Mouse (Mus musculus) erythroid progenitor cell, adult 5-6 weeks (primary cell): Measurements from ENCODE around the gene Hs3st5. TPM values are rescaled to one million over a fixed set of nuclear protein-coding genes. Genes with fewer than 3 reads are reported as not detected.
"Not testable (repeated sequence)": the region's sequence is repeated elsewhere in the genome, so short reads cannot be mapped to it uniquely, and the experiment has no call there.

Experiments
- ATAC-seq: replicated peaks from 2 replicates; pipeline ENCODE4 v1.8.0; 2016; ENCODE audit warnings: moderate number of reproducible peaks, mild to moderate bottlenecking, moderate TSS enrichment, inconsistent platforms; ENCODE audit not compliant: poor library complexity, low FRiP score, severe bottlenecking
- total RNA-seq, 2 experiments: library from RNA; stranded (forward) in 1 of 2; stranded (reverse) in 1 of 2; fragments of 150-400 nt in 1 of 2; fragments of 186-747, 209-891 nt in 1 of 2; gene quantifications; 2 replicates each; pipeline versions ENCODE4 v1.2.3 to v1.2.4; 2015 to 2017; ENCODE audit warnings: low replicate concordance in 2 of 2

Hs3st5 gene
- total RNA-seq, 2 experiments from 2014 or later: not detected

DNA sequence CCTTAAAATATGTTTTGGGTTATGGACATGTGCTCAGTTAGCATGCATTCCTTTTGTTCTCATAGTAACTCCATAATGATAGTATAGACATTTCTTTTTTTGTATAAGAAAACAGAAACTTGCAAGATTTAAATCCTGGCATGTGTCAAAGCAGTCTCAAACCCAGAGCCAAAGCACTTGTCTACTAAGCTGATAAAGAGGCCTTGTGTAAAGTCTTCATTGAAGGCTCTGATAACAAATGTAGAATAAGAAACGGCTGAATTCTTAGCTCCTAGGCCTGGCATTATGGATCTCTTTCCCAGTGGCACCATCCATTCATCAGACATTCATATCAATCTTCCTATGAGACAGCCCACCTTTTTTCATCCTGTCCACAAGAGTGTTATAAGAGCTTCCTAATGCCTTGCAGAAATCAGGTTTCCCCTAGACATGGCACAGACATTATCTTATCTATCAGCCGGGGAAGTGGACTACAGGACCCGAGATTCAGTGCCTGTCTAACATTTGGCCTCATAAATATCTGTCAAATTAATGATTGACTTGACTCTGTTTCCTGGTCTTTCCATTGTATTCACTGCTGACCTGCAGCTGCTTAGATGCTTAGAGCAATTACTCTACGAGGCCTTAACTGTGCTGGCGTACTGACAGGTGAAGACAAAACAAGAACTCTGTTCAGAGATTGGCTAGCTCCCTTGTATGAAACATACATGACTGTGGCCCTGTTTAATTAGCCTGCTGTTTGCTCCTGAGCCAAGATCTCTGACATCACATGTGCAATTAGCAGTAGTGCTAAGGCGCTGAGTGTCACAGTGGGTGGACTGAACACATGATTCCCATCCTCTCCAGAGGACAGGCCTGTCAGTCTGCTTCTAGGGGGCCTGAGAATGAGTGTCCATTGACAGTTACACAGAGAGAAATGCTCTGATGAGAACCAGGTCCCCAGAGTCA lies 48.6 kb downstream of the Hs3st5 start:
- ATAC-seq: no peak

DNA sequence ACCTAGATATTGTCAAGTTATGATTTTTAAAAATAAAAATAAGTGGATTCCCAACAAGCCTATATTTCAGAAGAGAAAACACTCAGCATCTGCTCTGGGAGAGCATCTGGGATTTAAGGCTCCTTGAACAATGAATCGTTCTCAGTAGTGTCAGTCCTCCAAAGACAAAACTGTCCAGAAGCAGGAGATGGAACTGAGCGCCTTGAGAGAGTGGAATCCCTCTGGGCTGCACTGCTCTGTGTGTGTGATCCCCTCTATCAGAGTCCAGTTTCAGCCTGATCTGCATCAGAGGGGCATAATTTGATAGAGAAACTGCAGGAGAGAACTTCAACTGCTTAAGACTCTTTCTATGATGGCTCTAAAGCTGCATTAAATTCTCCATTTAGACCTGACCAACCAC lies 49.5 kb downstream of the Hs3st5 start:
- ATAC-seq: no peak

- no peak for ATAC-seq
Measured at GRCm38 (mm10) chr10:36557673-36558072, 51.1 kb downstream of the Hs3st5 start.

- ATAC-seq: no peak
Measured at GRCm38 (mm10) chr10:36558736-36559135, 52.1 kb downstream of the Hs3st5 start.

DNA sequence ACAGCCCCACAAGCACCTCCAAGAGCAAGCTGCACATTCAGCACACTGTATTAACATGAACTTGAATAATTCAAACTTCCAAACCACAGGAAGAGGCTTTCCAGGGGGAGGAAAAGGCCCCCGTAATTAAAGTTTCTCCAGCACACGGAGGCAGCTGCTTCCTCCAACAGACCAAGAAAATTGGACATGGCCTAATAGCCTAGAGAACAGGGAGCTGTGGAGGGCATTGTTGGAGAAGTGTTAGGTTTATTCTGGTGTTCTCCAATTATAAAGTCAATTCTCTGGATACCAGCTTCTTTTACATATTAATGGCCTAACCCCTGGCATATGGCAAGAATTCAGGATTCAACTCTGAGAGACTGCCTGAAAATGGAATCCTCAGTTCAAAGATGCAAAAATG lies 60.6 kb downstream of the Hs3st5 start:
- ATAC-seq: no peak

DNA sequence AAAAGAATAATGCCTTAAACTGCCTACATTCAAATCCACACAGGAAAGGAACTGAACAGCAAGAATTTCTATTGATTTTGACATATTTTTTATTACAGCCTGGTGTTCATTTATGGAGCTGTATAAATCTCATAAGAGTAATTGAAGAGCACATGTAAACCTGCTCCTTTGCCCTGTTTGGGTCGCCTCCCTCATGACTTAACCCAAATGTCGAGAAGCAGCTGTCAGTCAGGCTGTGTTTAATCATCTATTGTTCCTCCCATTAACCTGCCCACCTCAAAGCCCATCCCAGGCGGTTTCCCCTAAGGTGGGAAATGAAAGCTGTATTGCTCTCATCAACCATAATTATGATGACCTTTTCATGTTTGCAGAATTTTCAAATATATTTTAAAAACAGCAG lies 65.9 kb downstream of the Hs3st5 start:
- no peak for ATAC-seq

- ATAC-seq: no peak
Measured at GRCm38 (mm10) chr10:36578375-36579145, 71.9 kb downstream of the Hs3st5 start.

GRCm38 (mm10) chr10:36610400-36610799 lies 103.8 kb downstream of the Hs3st5 start:
- no peak for ATAC-seq

DNA sequence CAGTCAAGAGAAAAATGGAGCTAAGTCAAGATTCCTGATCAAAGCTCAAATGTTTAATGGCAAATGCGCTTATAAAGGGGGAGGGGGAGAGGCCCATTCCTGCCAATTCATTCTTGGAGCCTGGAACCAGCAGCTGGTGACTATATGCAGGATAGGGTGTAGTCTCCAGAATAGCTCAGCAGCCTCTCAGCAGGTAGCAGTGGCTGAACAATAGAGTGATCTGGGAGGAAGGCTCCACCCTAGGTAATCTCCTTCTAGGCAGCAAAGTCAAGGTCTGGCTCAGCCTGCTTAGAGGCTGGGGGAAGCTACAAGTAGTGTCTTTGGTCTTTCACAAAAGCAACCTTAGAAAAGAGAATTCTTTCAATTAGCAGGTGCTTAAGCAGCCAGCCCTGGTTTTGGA lies 104.8 kb downstream of the Hs3st5 start:
- not testable (repeated sequence) for ATAC-seq

GRCm38 (mm10) chr10:36623037-36623436 lies 116.4 kb downstream of the Hs3st5 start:
- no peak for ATAC-seq

DNA sequence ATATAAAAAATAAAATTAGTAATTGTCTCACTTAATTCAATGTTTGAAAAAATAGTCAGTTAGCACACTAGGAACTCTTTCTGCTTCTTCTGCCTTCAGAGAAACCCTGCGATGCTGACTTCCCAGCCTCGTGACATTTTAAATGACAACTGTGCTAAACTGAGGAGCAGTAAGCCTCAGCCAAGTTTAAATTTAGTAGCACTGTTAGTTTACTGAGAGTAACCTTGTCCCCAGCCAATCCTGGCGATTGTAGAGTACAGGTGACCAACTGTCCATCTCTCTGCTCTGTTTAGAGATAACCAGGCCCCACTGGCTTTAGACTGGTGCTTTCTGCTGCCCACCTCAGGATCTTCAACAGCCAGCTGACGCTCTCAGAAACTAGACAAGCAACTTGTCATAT lies 121.3 kb downstream of the Hs3st5 start:
- ATAC-seq: no peak

DNA sequence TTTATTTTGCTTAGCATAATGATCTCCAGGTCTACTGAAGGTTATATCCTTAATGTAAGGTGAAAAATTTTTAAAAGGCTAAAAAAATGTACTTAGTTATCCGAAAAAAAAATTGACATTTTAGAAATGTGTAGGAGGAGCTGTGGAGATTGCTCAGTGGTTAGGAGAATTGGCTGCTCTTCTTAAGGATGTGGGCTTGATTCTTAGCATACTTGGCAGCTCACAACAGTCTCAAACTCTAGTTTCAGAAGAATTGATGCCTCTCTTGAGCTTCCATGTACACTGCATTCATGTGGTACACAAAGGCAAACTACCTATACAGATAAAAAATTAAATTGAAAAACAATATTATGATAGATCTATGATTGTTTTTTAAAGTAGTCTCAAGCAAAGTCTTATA lies 125.1 kb downstream of the Hs3st5 start:
- ATAC-seq: no peak

DNA sequence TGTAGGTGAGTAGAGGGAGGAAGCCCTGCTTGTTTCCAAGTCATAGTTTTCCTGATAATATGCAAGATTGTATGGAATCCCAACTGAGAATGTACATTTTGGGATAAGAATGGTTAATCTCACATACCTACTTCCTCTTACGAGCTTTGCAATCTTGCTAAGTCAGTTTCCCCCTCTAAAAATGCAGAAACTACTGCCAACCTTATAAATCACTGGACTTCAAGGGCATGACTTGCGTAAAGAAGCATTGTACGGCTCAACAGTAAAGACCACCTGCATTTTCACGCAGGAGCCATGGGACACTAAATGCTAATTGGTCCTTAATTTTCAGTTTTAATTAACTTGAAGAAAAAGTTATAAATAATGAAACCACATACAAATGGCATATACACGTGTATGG lies 144.0 kb downstream of the Hs3st5 start:
- ATAC-seq: no peak

DNA sequence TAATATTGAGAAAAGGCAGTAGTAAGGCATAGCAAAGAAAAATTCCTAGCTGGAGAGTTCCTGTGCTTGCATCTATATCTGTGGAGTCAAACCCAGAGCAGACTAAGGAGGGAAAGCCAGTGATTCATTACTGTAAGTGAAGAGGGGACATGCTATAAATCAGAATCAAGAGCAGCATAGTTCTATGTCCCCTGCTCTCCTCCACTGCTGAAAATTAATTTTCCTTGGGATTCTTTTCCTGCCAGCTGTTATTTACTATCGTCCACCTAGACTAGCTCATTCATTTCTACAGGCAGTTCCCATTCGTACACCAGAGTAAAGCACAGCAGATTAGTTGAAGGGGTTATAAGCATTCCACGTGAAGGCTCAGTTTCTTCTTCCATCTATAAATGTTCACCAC lies 207.4 kb downstream of the Hs3st5 start:
- no peak for ATAC-seq

DNA sequence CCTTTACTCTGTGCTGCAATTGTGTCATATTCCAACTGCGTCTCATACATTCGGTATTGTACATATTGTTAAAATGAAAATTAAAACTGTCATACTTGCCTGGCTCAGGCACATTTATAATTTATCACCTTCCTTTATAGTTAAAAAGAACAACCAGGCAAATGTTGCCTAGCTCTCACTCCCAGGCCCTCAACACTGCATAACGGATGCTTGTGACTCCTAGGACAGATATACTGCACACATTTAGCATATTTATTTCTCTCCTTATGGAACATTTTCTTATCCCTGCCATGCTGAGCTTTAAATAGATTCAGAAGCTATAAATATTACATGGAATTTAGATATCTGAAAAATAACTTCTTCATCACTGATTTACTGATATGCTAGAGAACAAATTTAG lies 219.6 kb downstream of the Hs3st5 start:
- ATAC-seq: no peak

- ATAC-seq: no peak
Measured at GRCm38 (mm10) chr10:36729361-36730098, 222.9 kb downstream of the Hs3st5 start.

DNA sequence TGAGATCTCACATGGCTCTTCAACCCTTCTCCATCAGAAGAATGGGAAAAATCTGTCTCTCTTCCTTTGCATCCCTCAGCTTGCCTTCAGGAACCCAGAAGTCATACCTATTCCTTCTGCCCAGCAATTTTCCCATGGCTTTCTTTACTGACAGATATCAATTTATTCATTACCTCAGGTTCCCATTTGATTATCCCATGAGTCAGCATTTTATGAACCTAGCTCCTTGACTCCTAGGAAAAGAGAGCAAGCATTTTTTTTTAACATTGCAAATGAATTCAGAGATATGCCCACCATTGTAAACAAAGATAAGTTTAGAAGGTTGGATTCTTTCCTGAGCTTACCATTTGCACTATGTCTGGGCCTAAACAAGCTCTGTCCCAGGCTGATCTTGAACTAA lies 232.8 kb downstream of the Hs3st5 start:
- ATAC-seq: no peak

DNA sequence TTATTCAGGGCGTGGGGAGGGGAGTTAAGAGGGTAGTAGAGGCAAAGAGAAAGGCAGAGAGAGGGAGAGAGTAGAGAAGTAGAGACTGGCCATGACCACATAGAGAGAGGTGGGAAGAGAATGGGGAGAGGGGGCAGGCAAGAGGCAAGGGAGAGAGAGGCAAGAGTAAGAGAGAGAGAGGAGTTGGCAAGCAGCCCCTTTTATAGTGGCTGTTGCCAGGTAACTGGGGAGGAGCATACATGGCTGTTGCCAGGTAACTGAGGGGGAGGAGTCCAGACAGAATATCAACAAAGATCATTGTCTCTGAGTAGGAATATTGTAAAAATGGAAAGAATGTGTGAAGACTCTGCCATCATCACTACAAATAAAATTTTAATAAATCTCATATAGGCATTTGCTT lies 243.4 kb downstream of the Hs3st5 start:
- no peak for ATAC-seq

GRCm38 (mm10) chr10:36754471-36754870 lies 247.9 kb downstream of the Hs3st5 start:
- no peak for ATAC-seq

- ATAC-seq: no peak
Measured at GRCm38 (mm10) chr10:36773595-36773994, 267.0 kb downstream of the Hs3st5 start.
